Mouse (Mus musculus) heart, embryonic 11.5 days (tissue): Measurements from ENCODE around the gene Cdc42ep2. TPM values are rescaled to one million over a fixed set of nuclear protein-coding genes. Genes with fewer than 3 reads are reported as not detected.

Source experiments
- ATAC-seq: fragments of 200-750 bp; cut with Nextera tagmentation; replicated peaks from 2 replicates; pipeline ENCODE4 v1.8.0; 2017; ENCODE audit warnings: moderate library complexity; ENCODE audit not compliant: insufficient number of reproducible peaks, low FRiP score, low TSS enrichment
- H3K27ac ChIP-seq: fragments of 300-500 bp; sonication (generic); 2 replicates; pipeline ENCODE4 v1.5.1; 2014; ENCODE audit warnings: mild to moderate bottlenecking, low read depth, low read length
- H3K27me3 ChIP-seq: fragments of 300-500 bp; sonication (generic); 2 replicates; pipeline ENCODE4 v1.6.1; 2014; ENCODE audit warnings: mild to moderate bottlenecking, low read length, mixed read lengths; ENCODE audit not compliant: control insufficient read depth, insufficient read depth
- H3K36me3 ChIP-seq: fragments of 300-500 bp; sonication (generic); 2 replicates; pipeline ENCODE4 v1.6.1; 2014; ENCODE audit warnings: mild to moderate bottlenecking, low read length, moderate library complexity, mixed read lengths; ENCODE audit not compliant: control insufficient read depth, insufficient read depth
- H3K4me1 ChIP-seq: fragments of 300-500 bp; sonication (generic); 2 replicates; pipeline ENCODE4 v1.6.1; 2014; ENCODE audit warnings: low read length; ENCODE audit not compliant: control insufficient read depth, insufficient read depth
- H3K4me2 ChIP-seq: fragments of 300-500 bp; sonication (generic); 2 replicates; pipeline ENCODE4 v1.6.1; 2014; ENCODE audit warnings: mild to moderate bottlenecking, moderate library complexity
- H3K4me3 ChIP-seq: fragments of 300-500 bp; sonication (generic); 2 replicates; pipeline ENCODE4 v1.5.1; 2014; ENCODE audit warnings: low read depth, low read length
- H3K9ac ChIP-seq: fragments of 300-500 bp; sonication (generic); 2 replicates; pipeline ENCODE4 v1.6.1; 2014; ENCODE audit warnings: mild to moderate bottlenecking, low read depth, low read length, moderate library complexity
- H3K9me3 ChIP-seq: fragments of 300-500 bp; sonication (generic); replicated peaks from 2 replicates; pipeline ENCODE4 v1.6.1; 2016; ENCODE audit warnings: low read length; ENCODE audit not compliant: control insufficient read depth
- WGBS: fragments of 180-500 bp; shearing (Covaris S2); extraction: QIAGEN DNeasy Blood & Tissue Kit; methylation state at CpG from one replicate; pipeline ENCODE4 v1.1.7; 2014; ENCODE audit not compliant: insufficient replicate concordance; 5-methylcytosine and 5-hydroxymethylcytosine counted together
- polyA plus RNA-seq: library from polyadenylated mRNA; unstranded; fragments of >200 nt; fragmentation: Nextera tagmentation; extraction: Ambion mirVana; gene quantifications from 2 replicates; pipeline ENCODE4 v1.2.1, GENCODE M21; 2014

The Cdc42ep2 gene
- 6.3 and 7.6 TPM in 2 replicates for polyA plus RNA-seq

- Histone ChIP-seq H3K27ac (peak within 1 kb of the TSS; percentile 83), H3K4me2 (peak within 1 kb of the TSS; percentile 93), H3K36me3 (no peaks in the 10 kb centered on the region), H3K9me3 (no peaks in the 10 kb centered on the region), H3K4me3 (peak within 1 kb of the TSS; percentile 71), H3K27me3 (no peaks in the 10 kb centered on the region), H3K4me1 (peaks cover 26% of the 10 kb centered on the region), H3K9ac (peak within 1 kb of the TSS; percentile 70)
- peak; percentile 87 for ATAC-seq
- under 1% methylated on average over 18 of the region's 18 CpGs for WGBS
Observed at GRCm38 (mm10) chr19:5924713-5925093, at the start of gene Cdc42ep2. Cdc42ep2 (minus strand) TSS chr19:5924816.

- no peak for ATAC-seq
- Histone ChIP-seq H3K9me3 (no peaks in the 10 kb centered on the region), H3K27me3 (no peaks in the 10 kb centered on the region), H3K27ac (no peak overlapping the region), H3K4me3 (no peak overlapping the region), H3K4me2 (no peak overlapping the region), H3K36me3 (no peaks in the 10 kb centered on the region), H3K9ac (no peak overlapping the region), H3K4me1 (peaks cover 23% of the 10 kb centered on the region)
- WGBS = 76% methylated on average over 10 of the region's 10 CpGs
Observed at GRCm38 (mm10) chr19:5967664-5968063, 43.0 kb upstream of the Cdc42ep2 start.

GRCm38 (mm10) chr19:5966786-5967185, 42.2 kb upstream of the Cdc42ep2 start:
- no peaks in the 10 kb centered on the region for H3K27me3 ChIP-seq
- H3K36me3 ChIP-seq = no peaks in the 10 kb centered on the region
- no peak for ATAC-seq
- 40% methylated on average over 6 of the region's 6 CpGs for WGBS
- H3K9me3 ChIP-seq = no peaks in the 10 kb centered on the region
- peak overlapping the region; percentile 13; the same call in 1 of the 2 replicates for H3K9ac ChIP-seq
- H3K4me2 ChIP-seq = no peak overlapping the region
- no peak overlapping the region for H3K4me3 ChIP-seq
- H3K4me1 ChIP-seq = peaks cover 27% of the 10 kb centered on the region
- H3K27ac ChIP-seq = no peak overlapping the region; the same call in 1 of the 2 replicates

GRCm38 (mm10) chr19:5965910-5966309, 41.3 kb upstream of the Cdc42ep2 start:
- H3K36me3 ChIP-seq = no peaks in the 10 kb centered on the region
- H3K9me3 ChIP-seq = no peaks in the 10 kb centered on the region
- H3K4me2 ChIP-seq = no peak overlapping the region
- H3K4me1 ChIP-seq = peaks cover 27% of the 10 kb centered on the region
- 94% methylated on average over 2 of the region's 2 CpGs for WGBS
- H3K27ac ChIP-seq = no peak overlapping the region
- no peaks in the 10 kb centered on the region for H3K27me3 ChIP-seq
- no peak overlapping the region for H3K4me3 ChIP-seq
- no peak overlapping the region for H3K9ac ChIP-seq
- no peak for ATAC-seq

GRCm38 (mm10) chr19:5965280-5965679, 40.7 kb upstream of the Cdc42ep2 start:
- Histone ChIP-seq H3K4me3 (no peak overlapping the region), H3K4me1 (peaks cover 27% of the 10 kb centered on the region), H3K9ac (no peak overlapping the region), H3K36me3 (no peaks in the 10 kb centered on the region), H3K9me3 (no peaks in the 10 kb centered on the region), H3K27ac (no peak overlapping the region), H3K4me2 (no peak overlapping the region; the same call in 1 of the 2 replicates), H3K27me3 (no peaks in the 10 kb centered on the region)
- no peak for ATAC-seq
- WGBS = 8% methylated on average over 4 of the region's 4 CpGs

- 89% methylated on average over 2 of the region's 2 CpGs for WGBS
- H3K9ac ChIP-seq = no peak overlapping the region; the same call in 1 of the 2 replicates
Observed at GRCm38 (mm10) chr19:5964804-5965203, 40.2 kb upstream of the Cdc42ep2 start.

GRCm38 (mm10) chr19:5963883-5964562, 39.4 kb upstream of the Cdc42ep2 start, which contains the start of gene Pola2:
Pola2 (minus strand) TSS chr19:5964202.
- under 1% methylated on average over 50 of the region's 50 CpGs for WGBS

More at GRCm38 (mm10) chr19:5964804-5965203, 40.2 kb upstream of the Cdc42ep2 start:
- H3K36me3 ChIP-seq = no peaks in the 10 kb centered on the region
- peak overlapping the region; percentile 77 for H3K4me3 ChIP-seq
- no peaks in the 10 kb centered on the region for H3K27me3 ChIP-seq
- H3K27ac ChIP-seq = no peak overlapping the region
- ATAC-seq = no peak
- peak overlapping the region; percentile 89 for H3K4me2 ChIP-seq
- H3K4me1 ChIP-seq = peaks cover 27% of the 10 kb centered on the region
- H3K9me3 ChIP-seq = no peaks in the 10 kb centered on the region

GRCm38 (mm10) chr19:5962651-5963050, 38.0 kb upstream of the Cdc42ep2 start:
- H3K9ac ChIP-seq = peak overlapping the region; percentile 83; the same call in 1 of the 2 replicates
- H3K36me3 ChIP-seq = peaks cover 7% of the 10 kb centered on the region
- peaks cover 27% of the 10 kb centered on the region for H3K4me1 ChIP-seq
- no peaks in the 10 kb centered on the region for H3K27me3 ChIP-seq
- H3K4me3 ChIP-seq = peak overlapping the region; percentile 77; the same call in 1 of the 2 replicates
- no peak for ATAC-seq
- 39% methylated on average over 1 of the region's 1 CpGs for WGBS
- peak overlapping the region; percentile 89 for H3K4me2 ChIP-seq
- no peaks in the 10 kb centered on the region for H3K9me3 ChIP-seq
- H3K27ac ChIP-seq = no peak overlapping the region

More at GRCm38 (mm10) chr19:5963883-5964562, 39.4 kb upstream of the Cdc42ep2 start, which contains the start of gene Pola2:
- H3K27ac ChIP-seq = peak within 1 kb of the TSS; percentile 50; the same call in 1 of the 2 replicates
- ATAC-seq = peak; percentile 74
- H3K4me3 ChIP-seq = peak within 1 kb of the TSS; percentile 77
- no peaks in the 10 kb centered on the region for H3K9me3 ChIP-seq
- peak within 1 kb of the TSS; percentile 89 for H3K4me2 ChIP-seq
- peaks cover 4% of the 10 kb centered on the region for H3K36me3 ChIP-seq
- peak within 1 kb of the TSS; percentile 83 for H3K9ac ChIP-seq
- H3K4me1 ChIP-seq = peaks cover 27% of the 10 kb centered on the region
- no peaks in the 10 kb centered on the region for H3K27me3 ChIP-seq
